Comparison of ENCODE assay signal across 20 mouse cellular contexts in genomic region chr7:123251343-123251742, GRCm38 (mm10). TPM values are rescaled to one million over a fixed set of nuclear protein-coding genes. Genes with fewer than 3 reads are reported as not detected.
"Had no signal": no experiment of that assay in that cellular context is flagged by ENCODE, and none has a peak within 500 bp of the region (broad histone marks: within the 10 kb centered on the region; RNA-seq: fewer than 3 reads in every experiment).

No protein-coding gene starts in this region.

- H3K27me3 ChIP-seq: lung, embryonic 15.5 days; midbrain, embryonic 13.5 days; midbrain, embryonic 15.5 days; neural tube, embryonic 13.5 days; neural tube, embryonic 15.5 days; stomach, embryonic 15.5 days had no signal

- H3K9ac ChIP-seq: liver, postnatal 0 days; lung, embryonic 15.5 days; midbrain, embryonic 13.5 days; midbrain, embryonic 15.5 days; neural tube, embryonic 13.5 days; neural tube, embryonic 15.5 days; stomach, embryonic 15.5 days had no signal

- ATAC-seq: liver, postnatal 0 days; lung, postnatal 0 days; midbrain, embryonic 13.5 days; midbrain, embryonic 15.5 days had no signal

- H3K4me1 ChIP-seq: lung, embryonic 15.5 days; neural tube, embryonic 13.5 days; stomach, embryonic 15.5 days had no signal

- H3K4me3 ChIP-seq: lung, embryonic 15.5 days; megakaryocyte, embryonic 14.5 days; midbrain, embryonic 13.5 days; midbrain, embryonic 15.5 days; neural tube, embryonic 13.5 days; neural tube, embryonic 15.5 days; stomach, embryonic 15.5 days had no signal

- H3K9me3 ChIP-seq: lung, embryonic 15.5 days; megakaryocyte, embryonic 14.5 days; midbrain, embryonic 13.5 days; midbrain, embryonic 15.5 days; neural tube, embryonic 13.5 days; neural tube, embryonic 15.5 days; stomach, embryonic 15.5 days had no signal

- H3K27ac ChIP-seq: lung, embryonic 15.5 days; macrophage; midbrain, embryonic 13.5 days; midbrain, embryonic 15.5 days; neural tube, embryonic 13.5 days; neural tube, embryonic 15.5 days; stomach, embryonic 15.5 days; stomach, postnatal 0 days had no signal

- H3K4me2 ChIP-seq: lung, embryonic 15.5 days; midbrain, embryonic 11.5 days; midbrain, embryonic 13.5 days; midbrain, embryonic 15.5 days; neural tube, embryonic 13.5 days; neural tube, embryonic 15.5 days; stomach, embryonic 15.5 days had no signal

- DNase-seq: liver, postnatal 0 days; lung, adult 2 months; lung, postnatal 14 days; lung, postnatal 36 days; right cerebral cortex, postnatal 14 days; thymus, adult 2 months; thymus, postnatal 25 days; thymus, postnatal 4 days had no signal

- H3K36me3 ChIP-seq: lung, embryonic 15.5 days; midbrain, embryonic 13.5 days; midbrain, embryonic 15.5 days; neural tube, embryonic 13.5 days; neural tube, embryonic 15.5 days; stomach, embryonic 15.5 days had no signal

RNA-seq across cellular contexts. Expression of gene Slc5a11, which starts 36.8 kb away (rescaled TPM):
- polyA plus RNA-seq: lung, postnatal 0 days; neural tube, embryonic 11.5 days; neural tube, embryonic 13.5 days had no signal
